Mouse (Mus musculus) lung, adult 2 months (tissue): Measurements from ENCODE around the gene Rnft2. TPM values are rescaled to one million over a fixed set of nuclear protein-coding genes. Genes with fewer than 3 reads are reported as not detected.

Experiments
- DNase-seq: peaks from one replicate; pipeline ENCODE4 v3.0.0; 2022
- H3K4me1 ChIP-seq: fragments of 200-500 bp; 2 replicates; pipeline ENCODE4 v1.6.1; 2011; ENCODE audit warnings: low read length; ENCODE audit not compliant: control insufficient read depth, insufficient read depth
- H3K4me3 ChIP-seq: fragments of 200-500 bp; replicated peaks from 2 replicates; pipeline ENCODE3; 2011; ENCODE audit warnings: low read depth, mild to moderate bottlenecking, control low read depth, low read length; ENCODE audit errors: extremely low read depth
- CTCF ChIP-seq: fragments of 200-500 bp; IDR thresholded peaks from 2 replicates; pipeline ENCODE4 v1.5.1; 2011; ENCODE audit warnings: mild to moderate bottlenecking, low read length, control low read depth; ENCODE audit not compliant: insufficient read depth
- POLR2A ChIP-seq: fragments of 200-500 bp; IDR thresholded peaks from 2 replicates; pipeline ENCODE4 v1.6.1; 2011; ENCODE audit warnings: low read depth, mild to moderate bottlenecking, control low read depth, low read length, borderline replicate concordance; ENCODE audit errors: extremely low read depth
- WGBS: fragments of 180-500 bp; shearing (Covaris S2); methylation state at CpG from one replicate; pipeline ENCODE4 v1.1.7; 2018; 5-methylcytosine and 5-hydroxymethylcytosine counted together
- polyA plus RNA-seq: library from polyadenylated mRNA; depleted of rRNA; stranded (reverse); fragments of >200 nt; gene quantifications from 2 replicates; pipeline ENCODE4 v1.2.3, GENCODE M21; 2012; rRNA removed

The Rnft2 gene
- polyA plus RNA-seq, 1 experiment = 3.3 TPM

- DNase-seq = no peak
- TF ChIP-seq POLR2A = no peak
- TF ChIP-seq CTCF = no peak
Observed at GRCm38 (mm10) chr5:118147264-118147663, 97.7 kb downstream of the Rnft2 start.

GRCm38 (mm10) chr5:118145999-118146679 lies 98.8 kb downstream of the Rnft2 start:
- no peak for DNase-seq
- Histone ChIP-seq H3K4me1 (peaks cover 27% of the 10 kb centered on the region), H3K4me3 (no peak overlapping the region)
- 60% methylated on average over 15 of the region's 15 CpGs for WGBS
- TF ChIP-seq POLR2A = no peak
- no peak for TF ChIP-seq CTCF

More at GRCm38 (mm10) chr5:118147264-118147663, 97.7 kb downstream of the Rnft2 start:
- Histone ChIP-seq H3K4me3 (no peak overlapping the region), H3K4me1 (peaks cover 27% of the 10 kb centered on the region)
- 62% methylated on average over 10 of the region's 10 CpGs for WGBS

DNA sequence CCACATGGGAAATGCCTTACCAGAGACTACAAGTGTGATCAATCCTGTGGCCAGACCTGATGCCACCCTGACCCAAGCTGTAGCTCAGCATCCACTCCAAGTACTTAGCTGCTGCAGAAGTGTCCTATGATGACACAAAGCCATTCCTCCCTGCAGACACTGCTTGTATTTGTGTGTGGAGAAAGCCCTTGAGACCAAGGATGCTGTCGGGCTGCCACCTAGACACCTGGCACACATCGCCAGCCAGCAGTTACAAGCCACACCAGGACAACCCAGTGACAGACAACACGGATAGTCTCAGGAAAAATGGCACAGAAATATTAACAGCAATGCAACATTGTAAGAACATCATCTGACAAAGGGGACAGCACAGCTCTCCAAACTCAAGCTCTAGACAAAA lies 99.5 kb downstream of the Rnft2 start:
- H3K4me3 ChIP-seq = no peak overlapping the region
- TF ChIP-seq CTCF (no peak), POLR2A (no peak)
- 81% methylated on average over 3 of the region's 3 CpGs for WGBS
- DNase-seq = no peak
- H3K4me1 ChIP-seq = peaks cover 27% of the 10 kb centered on the region

DNA sequence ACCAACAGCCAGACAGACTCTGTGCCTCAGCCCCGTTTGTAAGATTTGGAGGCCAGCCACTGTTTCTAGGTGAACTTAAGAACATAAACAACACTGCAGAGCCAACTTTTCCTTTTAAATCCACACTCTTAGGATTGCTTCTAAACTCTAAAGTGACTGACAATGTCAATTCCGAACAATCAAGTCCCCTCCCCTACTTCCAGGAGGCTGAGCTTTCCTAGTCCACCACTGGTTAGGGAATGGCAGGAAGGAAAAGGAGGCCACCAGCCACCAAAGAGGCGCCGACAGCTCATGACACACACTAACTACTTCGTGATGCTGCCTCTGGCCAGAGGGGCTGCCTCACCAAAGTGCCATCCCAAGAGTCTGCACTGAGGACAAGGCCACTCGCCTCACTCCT lies 100.1 kb downstream of the Rnft2 start:
- no peak for DNase-seq
- TF ChIP-seq CTCF = no peak
- TF ChIP-seq POLR2A = no peak
- WGBS = 49% methylated on average over 6 of the region's 6 CpGs
- H3K4me3 ChIP-seq = no peak overlapping the region
- H3K4me1 ChIP-seq = peaks cover 25% of the 10 kb centered on the region

- H3K4me3 ChIP-seq = no peak overlapping the region
- 74% methylated on average over 4 of the region's 4 CpGs for WGBS
- peaks cover 24% of the 10 kb centered on the region for H3K4me1 ChIP-seq
- TF ChIP-seq CTCF = no peak
- TF ChIP-seq POLR2A = no peak
- DNase-seq = no peak
Observed at GRCm38 (mm10) chr5:118144327-118144726, 100.6 kb downstream of the Rnft2 start.

GRCm38 (mm10) chr5:118143211-118144026 lies 101.5 kb downstream of the Rnft2 start:
- Histone ChIP-seq H3K4me1 (peaks cover 24% of the 10 kb centered on the region), H3K4me3 (no peak overlapping the region)
- WGBS = 71% methylated on average over 12 of the region's 12 CpGs
- no peak for TF ChIP-seq POLR2A
- no peak for TF ChIP-seq CTCF
- DNase-seq = no peak

- H3K4me3 ChIP-seq = no peak overlapping the region
- TF ChIP-seq POLR2A = no peak
- TF ChIP-seq CTCF = no peak
- WGBS = 83% methylated on average over 8 of the region's 8 CpGs
- DNase-seq = no peak
- peaks cover 21% of the 10 kb centered on the region for H3K4me1 ChIP-seq
Observed at GRCm38 (mm10) chr5:118142471-118142870, 102.4 kb downstream of the Rnft2 start.

Other genes with a start within 250 kb of the Rnft2 start
- gene Tesc, start 217.4 kb downstream of the Rnft2 start, polyA plus RNA-seq = 5.0 and 6.1 TPM in 2 replicates
- 72.7 and 79.1 TPM in 2 replicates for gene Fbxw8, start 89.7 kb downstream of the Rnft2 start, polyA plus RNA-seq
- gene Hrk, start 80.5 kb downstream of the Rnft2 start, polyA plus RNA-seq = 0.50 TPM in 1 of 2 replicates, not detected in the other
- gene 2410131K14Rik, start 111 bp upstream of the Rnft2 start, polyA plus RNA-seq = 5.4 and 7.4 TPM in 2 replicates